Mouse (Mus musculus): Measurements from ENCODE around the gene Alx3. TPM values are rescaled to one million over a fixed set of nuclear protein-coding genes. Genes with fewer than 3 reads are reported as not detected.

The Alx3 gene
- polyA plus RNA-seq, 1 experiment from 2014 or later, result 0.74 TPM

GRCm38 (mm10) chr3:107562104-107562503 lies 32.7 kb upstream of the Alx3 start:
- H3K27me3 ChIP-seq (ENCODE audit: control insufficient read depth, insufficient read depth, low read length), result no peaks in the 10 kb centered on the region
- H3K9ac ChIP-seq (replicated peaks; ENCODE audit: low read length), result no peak overlapping the region
- ATAC-seq (ENCODE audit: low FRiP score, low TSS enrichment), result no peak
- H3K9me3 ChIP-seq (ENCODE audit: control insufficient read depth, low read length), result no peaks in the 10 kb centered on the region
- no peak overlapping the region for H3K4me3 ChIP-seq (replicated peaks; ENCODE audit: low read depth, low read length)
- H3K4me2 ChIP-seq (ENCODE audit: low read length), result no peak overlapping the region
- DNase-seq, result no peak
- H3K36me3 ChIP-seq (ENCODE audit: control insufficient read depth, insufficient read depth, low read length), result no peaks in the 10 kb centered on the region
- 77% methylated on average over 2 of the region's 2 CpGs for WGBS
- H3K4me1 ChIP-seq (ENCODE audit: control insufficient read depth, insufficient read depth, low read length), result no peaks in the 10 kb centered on the region
- H3K27ac ChIP-seq (replicated peaks; ENCODE audit: low read depth, low read length), result no peak overlapping the region

GRCm38 (mm10) chr3:107562591-107562990 lies 32.2 kb upstream of the Alx3 start:
- H3K9ac ChIP-seq (replicated peaks; ENCODE audit: low read length), result no peak overlapping the region
- no peaks in the 10 kb centered on the region for H3K4me1 ChIP-seq (ENCODE audit: control insufficient read depth, insufficient read depth, low read length)
- H3K36me3 ChIP-seq (ENCODE audit: control insufficient read depth, insufficient read depth, low read length), result no peaks in the 10 kb centered on the region
- H3K9me3 ChIP-seq (ENCODE audit: control insufficient read depth, low read length), result no peaks in the 10 kb centered on the region
- no peaks in the 10 kb centered on the region for H3K27me3 ChIP-seq (ENCODE audit: control insufficient read depth, insufficient read depth, low read length)
- no peak overlapping the region for H3K27ac ChIP-seq (replicated peaks; ENCODE audit: low read depth, low read length)
- ATAC-seq (ENCODE audit: low FRiP score, low TSS enrichment) (no peak), DNase-seq (no peak)
- H3K4me3 ChIP-seq (replicated peaks; ENCODE audit: low read depth, low read length), result no peak overlapping the region
- 94% methylated on average over 4 of the region's 4 CpGs for WGBS
- no peak overlapping the region for H3K4me2 ChIP-seq (ENCODE audit: low read length)

GRCm38 (mm10) chr3:107563880-107564279 lies 31.0 kb upstream of the Alx3 start:
- WGBS, result 44% methylated on average over 4 of the region's 4 CpGs
- H3K9me3 ChIP-seq (ENCODE audit: control insufficient read depth, low read length), result no peaks in the 10 kb centered on the region
- H3K4me2 ChIP-seq (ENCODE audit: low read length), result no peak overlapping the region
- no peak for ATAC-seq (ENCODE audit: low FRiP score, low TSS enrichment)
- H3K9ac ChIP-seq (replicated peaks; ENCODE audit: low read length), result no peak overlapping the region
- H3K27me3 ChIP-seq (ENCODE audit: control insufficient read depth, insufficient read depth, low read length), result no peaks in the 10 kb centered on the region
- no peak overlapping the region for H3K4me3 ChIP-seq (replicated peaks; ENCODE audit: low read depth, low read length)
- no peaks in the 10 kb centered on the region for H3K36me3 ChIP-seq (ENCODE audit: control insufficient read depth, insufficient read depth, low read length)
- H3K27ac ChIP-seq (replicated peaks; ENCODE audit: low read depth, low read length), result no peak overlapping the region
- H3K4me1 ChIP-seq (ENCODE audit: control insufficient read depth, insufficient read depth, low read length), result no peaks in the 10 kb centered on the region
- DNase-seq, result no peak

- Histone ChIP-seq H3K9me3 (ENCODE audit: control insufficient read depth, low read length) (no peaks in the 10 kb centered on the region), H3K27me3 (ENCODE audit: control insufficient read depth, insufficient read depth, low read length) (no peaks in the 10 kb centered on the region), H3K27ac (replicated peaks; ENCODE audit: low read depth, low read length) (no peak overlapping the region), H3K4me2 (ENCODE audit: low read length) (no peak overlapping the region), H3K4me1 (ENCODE audit: control insufficient read depth, insufficient read depth, low read length) (no peaks in the 10 kb centered on the region), H3K4me3 (replicated peaks; ENCODE audit: low read depth, low read length) (no peak overlapping the region), H3K36me3 (ENCODE audit: control insufficient read depth, insufficient read depth, low read length) (no peaks in the 10 kb centered on the region), H3K9ac (replicated peaks; ENCODE audit: low read length) (no peak overlapping the region)
- WGBS, result 49% methylated on average over 3 of the region's 3 CpGs
- ATAC-seq (ENCODE audit: low FRiP score, low TSS enrichment), result no peak
- DNase-seq, result no peak
Observed at GRCm38 (mm10) chr3:107565331-107565730, 29.5 kb upstream of the Alx3 start.

GRCm38 (mm10) chr3:107567766-107568165 lies 27.1 kb upstream of the Alx3 start:
- ATAC-seq (ENCODE audit: low FRiP score, low TSS enrichment) (no peak), DNase-seq (no peak)
- no peaks in the 10 kb centered on the region for H3K9me3 ChIP-seq (ENCODE audit: control insufficient read depth, low read length)
- H3K4me2 ChIP-seq (ENCODE audit: low read length), result no peak overlapping the region
- H3K4me3 ChIP-seq (replicated peaks; ENCODE audit: low read depth, low read length), result no peak overlapping the region
- 80% methylated on average over 7 of the region's 7 CpGs for WGBS
- no peak overlapping the region for H3K9ac ChIP-seq (replicated peaks; ENCODE audit: low read length)
- H3K27ac ChIP-seq (replicated peaks; ENCODE audit: low read depth, low read length), result no peak overlapping the region
- H3K27me3 ChIP-seq (ENCODE audit: control insufficient read depth, insufficient read depth, low read length), result no peaks in the 10 kb centered on the region
- no peaks in the 10 kb centered on the region for H3K36me3 ChIP-seq (ENCODE audit: control insufficient read depth, insufficient read depth, low read length)
- no peaks in the 10 kb centered on the region for H3K4me1 ChIP-seq (ENCODE audit: control insufficient read depth, insufficient read depth, low read length)

- no peak overlapping the region for H3K4me2 ChIP-seq (ENCODE audit: low read length)
- WGBS, result 54% methylated on average over 4 of the region's 4 CpGs
- no peaks in the 10 kb centered on the region for H3K9me3 ChIP-seq (ENCODE audit: control insufficient read depth, low read length)
- H3K9ac ChIP-seq (replicated peaks; ENCODE audit: low read length), result no peak overlapping the region
- H3K36me3 ChIP-seq (ENCODE audit: control insufficient read depth, insufficient read depth, low read length), result no peaks in the 10 kb centered on the region
- ATAC-seq (ENCODE audit: low FRiP score, low TSS enrichment) (no peak; the same call in 1 of the 2 replicates), DNase-seq (peak; percentile 51)
- no peaks in the 10 kb centered on the region for H3K4me1 ChIP-seq (ENCODE audit: control insufficient read depth, insufficient read depth, low read length)
- H3K27me3 ChIP-seq (ENCODE audit: control insufficient read depth, insufficient read depth, low read length), result no peaks in the 10 kb centered on the region
- no peak overlapping the region for H3K4me3 ChIP-seq (replicated peaks; ENCODE audit: low read depth, low read length)
- no peak overlapping the region for H3K27ac ChIP-seq (replicated peaks; ENCODE audit: low read depth, low read length)
Observed at GRCm38 (mm10) chr3:107568721-107569120, 26.1 kb upstream of the Alx3 start.

- DNase-seq, result no peak
Observed at GRCm38 (mm10) chr3:107571205-107571604, 23.6 kb upstream of the Alx3 start.

GRCm38 (mm10) chr3:107576807-107577206 lies 18.0 kb upstream of the Alx3 start:
- no peak for ATAC-seq (ENCODE audit: low FRiP score, low TSS enrichment)

More at GRCm38 (mm10) chr3:107571205-107571604, 23.6 kb upstream of the Alx3 start:
- no peaks in the 10 kb centered on the region for H3K4me1 ChIP-seq (ENCODE audit: control insufficient read depth, insufficient read depth, low read length)
- H3K9ac ChIP-seq (replicated peaks; ENCODE audit: low read length), result no peak overlapping the region
- no peaks in the 10 kb centered on the region for H3K27me3 ChIP-seq (ENCODE audit: control insufficient read depth, insufficient read depth, low read length)
- no peaks in the 10 kb centered on the region for H3K9me3 ChIP-seq (ENCODE audit: control insufficient read depth, low read length)
- H3K4me3 ChIP-seq (replicated peaks; ENCODE audit: low read depth, low read length), result no peak overlapping the region
- no peak overlapping the region for H3K4me2 ChIP-seq (ENCODE audit: low read length)
- ATAC-seq (ENCODE audit: low FRiP score, low TSS enrichment), result no peak
- H3K27ac ChIP-seq (replicated peaks; ENCODE audit: low read depth, low read length), result no peak overlapping the region
- H3K36me3 ChIP-seq (ENCODE audit: control insufficient read depth, insufficient read depth, low read length), result no peaks in the 10 kb centered on the region
- 62% methylated on average over 2 of the region's 2 CpGs for WGBS

GRCm38 (mm10) chr3:107577810-107578390 lies 16.9 kb upstream of the Alx3 start:
- DNase-seq (no peak), ATAC-seq (ENCODE audit: low FRiP score, low TSS enrichment) (no peak)
- no peak overlapping the region for H3K4me2 ChIP-seq (ENCODE audit: low read length)
- peaks cover 4% of the 10 kb centered on the region; the same call in 1 of the 2 replicates for H3K4me1 ChIP-seq (ENCODE audit: control insufficient read depth, insufficient read depth, low read length)
- no peak overlapping the region for H3K4me3 ChIP-seq (replicated peaks; ENCODE audit: low read depth, low read length)
- H3K36me3 ChIP-seq (ENCODE audit: control insufficient read depth, insufficient read depth, low read length), result no peaks in the 10 kb centered on the region
- H3K9me3 ChIP-seq (ENCODE audit: control insufficient read depth, low read length), result no peaks in the 10 kb centered on the region
- no peak overlapping the region for H3K27ac ChIP-seq (replicated peaks; ENCODE audit: low read depth, low read length)
- 45% methylated on average over 3 of the region's 3 CpGs for WGBS
- no peak overlapping the region for H3K9ac ChIP-seq (replicated peaks; ENCODE audit: low read length)
- H3K27me3 ChIP-seq (ENCODE audit: control insufficient read depth, insufficient read depth, low read length), result peaks cover 37% of the 10 kb centered on the region

More at GRCm38 (mm10) chr3:107576807-107577206, 18.0 kb upstream of the Alx3 start:
- Histone ChIP-seq H3K4me2 (ENCODE audit: low read length) (no peak overlapping the region), H3K27me3 (ENCODE audit: control insufficient read depth, insufficient read depth, low read length) (peaks cover 27% of the 10 kb centered on the region), H3K36me3 (ENCODE audit: control insufficient read depth, insufficient read depth, low read length) (no peaks in the 10 kb centered on the region), H3K9ac (replicated peaks; ENCODE audit: low read length) (no peak overlapping the region), H3K4me1 (ENCODE audit: control insufficient read depth, insufficient read depth, low read length) (no peaks in the 10 kb centered on the region), H3K9me3 (ENCODE audit: control insufficient read depth, low read length) (no peaks in the 10 kb centered on the region), H3K4me3 (replicated peaks; ENCODE audit: low read depth, low read length) (no peak overlapping the region), H3K27ac (replicated peaks; ENCODE audit: low read depth, low read length) (no peak overlapping the region)
- no peak for DNase-seq
- WGBS, result 92% methylated on average over 3 of the region's 3 CpGs

Measured in midbrain, embryonic 14.5 days (tissue).